Mouse (Mus musculus) bone marrow, adult 2 months (tissue): ENCODE measurements around the gene Gatad1.
"Not testable (repeated sequence)": the region's sequence is repeated elsewhere in the genome, so short reads cannot be mapped to it uniquely, and the experiment has no call there.

Experiments
- CTCF ChIP-seq: fragments of 200-500 bp; IDR thresholded peaks from 2 replicates; pipeline ENCODE4 v1.5.1; 2011; ENCODE audit warnings: low read length, control low read depth; ENCODE audit not compliant: control insufficient read depth, insufficient read depth
- POLR2A ChIP-seq: fragments of 200-500 bp; IDR thresholded peaks from 2 replicates; pipeline ENCODE4 v1.6.1; 2011; ENCODE audit warnings: low read depth, mild to moderate bottlenecking, control low read depth, low read length, borderline replicate concordance; ENCODE audit not compliant: control insufficient read depth

GRCm38 (mm10) chr5:3611835-3612234 is 45.1 kb downstream of the Gatad1 start:
- not testable (repeated sequence) for TF ChIP-seq CTCF, POLR2A
